Mouse (Mus musculus): ENCODE results near the gene Tmem121. TPM values are rescaled to one million over a fixed set of nuclear protein-coding genes. Genes with fewer than 3 reads are reported as not detected.
A peak's percentile ranks its signal among the peaks of the same experiment; 100 is the strongest.

Tmem121 gene
- total RNA-seq (2014; fragmentation: Nextera tagmentation) (0.17 TPM in 1 of 2 replicates, not detected in the other), total RNA-seq (2017) (not detected in 2 replicates)

GRCm38 (mm10) chr12:113185442-113186291 lies at the start of gene Tmem121:
Gene Tmem121, plus strand, starts transcription at chr12:113185930.
- peak; percentile 16 for ATAC-seq (replicated peaks; ENCODE audit: poor library complexity, severe bottlenecking)

- no peak for ATAC-seq (replicated peaks; ENCODE audit: poor library complexity, severe bottlenecking)
These were observed 49.2 kb upstream of the Tmem121 start for GRCm38 (mm10) chr12:113136492-113137020.

GRCm38 (mm10) chr12:113137260-113138213 lies 48.2 kb upstream of the Tmem121 start:
- ATAC-seq (replicated peaks; ENCODE audit: poor library complexity, severe bottlenecking) = no peak

- ATAC-seq (replicated peaks; ENCODE audit: poor library complexity, severe bottlenecking) = no peak
These were observed 47.4 kb upstream of the Tmem121 start for GRCm38 (mm10) chr12:113138291-113138690.

GRCm38 (mm10) chr12:113138901-113139864 lies 46.5 kb upstream of the Tmem121 start:
- ATAC-seq (replicated peaks; ENCODE audit: poor library complexity, severe bottlenecking) = no peak

- ATAC-seq (replicated peaks; ENCODE audit: poor library complexity, severe bottlenecking) = peak; percentile 68
These were observed 45.7 kb upstream of the Tmem121 start, which contains the start of gene Crip2 for GRCm38 (mm10) chr12:113139908-113140615. Gene Crip2, plus strand, starts transcription at chr12:113140236.

GRCm38 (mm10) chr12:113140616-113141411 lies 44.9 kb upstream of the Tmem121 start:
- ATAC-seq (replicated peaks; ENCODE audit: poor library complexity, severe bottlenecking) = 0 out of 2 replicates have a peak, but pooled peaks have one; percentile 1

- ATAC-seq (replicated peaks; ENCODE audit: poor library complexity, severe bottlenecking) = no peak
These were observed 44.2 kb upstream of the Tmem121 start for GRCm38 (mm10) chr12:113141531-113141973.

GRCm38 (mm10) chr12:113142021-113142975 lies 43.4 kb upstream of the Tmem121 start:
- ATAC-seq (replicated peaks; ENCODE audit: poor library complexity, severe bottlenecking) = no peak

- ATAC-seq (replicated peaks; ENCODE audit: poor library complexity, severe bottlenecking) = no peak
These were observed 42.6 kb upstream of the Tmem121 start for GRCm38 (mm10) chr12:113143164-113143563.

GRCm38 (mm10) chr12:113144001-113144756 lies 41.6 kb upstream of the Tmem121 start:
- ATAC-seq (replicated peaks; ENCODE audit: poor library complexity, severe bottlenecking) = peak; percentile 13; the same call in 1 of the 2 replicates

- no peak for ATAC-seq (replicated peaks; ENCODE audit: poor library complexity, severe bottlenecking)
These were observed 40.8 kb upstream of the Tmem121 start for GRCm38 (mm10) chr12:113144886-113145285.

GRCm38 (mm10) chr12:113145591-113145990 lies 40.1 kb upstream of the Tmem121 start:
- ATAC-seq (replicated peaks; ENCODE audit: poor library complexity, severe bottlenecking) = no peak

- peak; percentile 58 for ATAC-seq (replicated peaks; ENCODE audit: poor library complexity, severe bottlenecking)
These were observed 39.3 kb upstream of the Tmem121 start, which contains the start of gene Crip1 for GRCm38 (mm10) chr12:113146112-113147057. Gene Crip1, plus strand, starts transcription at chr12:113146316.

GRCm38 (mm10) chr12:113147481-113147880 lies 38.2 kb upstream of the Tmem121 start:
- no peak for ATAC-seq (replicated peaks; ENCODE audit: poor library complexity, severe bottlenecking)

Data from granulocyte monocyte progenitor cell, adult 5-6 weeks (primary cell).